Mouse (Mus musculus) subcutaneous adipose tissue, adult 2 months (tissue): ENCODE data around the gene Acsm2. TPM values are rescaled to one million over a fixed set of nuclear protein-coding genes. Genes with fewer than 3 reads are reported as not detected.

Source experiments
- polyA plus RNA-seq: library from polyadenylated mRNA; depleted of rRNA; stranded (reverse); fragments of >200 nt; gene quantifications from 2 replicates; pipeline ENCODE4 v1.2.3, GENCODE M21; 2012; ENCODE audit warnings: low replicate concordance; rRNA removed

The Acsm2 gene
- polyA plus RNA-seq = not detected in 2 replicates

GRCm38 (mm10) chr7:119554040-119554439, at the start of gene Acsm2:
Acsm2 (plus strand) TSS chr7:119554340.

GRCm38 (mm10) chr7:119519163-119519562, 35.0 kb upstream of the Acsm2 start, which contains the start of gene Acsm5:
Acsm5 (plus strand) TSS chr7:119519463.

GRCm38 (mm10) chr7:119523389-119523788, 30.8 kb upstream of the Acsm2 start, which contains the start of gene Pdilt:
Pdilt (minus strand) TSS chr7:119523489.

GRCm38 (mm10) chr7:119606664-119607076, 52.5 kb downstream of the Acsm2 start, which contains the start of gene Acsm1:
Acsm1 (plus strand) TSS chr7:119607026.

Other genes starting within 250 kb of the Acsm2 start
- not detected in 2 replicates for gene Gp2, start 95.1 kb upstream of the Acsm2 start, polyA plus RNA-seq
- 0.26 TPM in 1 of 2 replicates, not detected in the other for gene Umod, start 75.1 kb upstream of the Acsm2 start, polyA plus RNA-seq
- gene Acsm5, start 34.9 kb upstream of the Acsm2 start, polyA plus RNA-seq = 5.5 and 6.6 TPM in 2 replicates
- gene Pdilt, start 30.9 kb upstream of the Acsm2 start, polyA plus RNA-seq = not detected in 2 replicates
- 0.54 TPM in 1 of 2 replicates, not detected in the other for gene Acsm1, start 52.7 kb downstream of the Acsm2 start, polyA plus RNA-seq
- gene Acsm4, start 135.7 kb downstream of the Acsm2 start, polyA plus RNA-seq = not detected in 2 replicates
- gene Thumpd1, start 166.5 kb downstream of the Acsm2 start, polyA plus RNA-seq = 14.3 and 17.8 TPM in 2 replicates
- gene Acsm3, start 206.6 kb downstream of the Acsm2 start, polyA plus RNA-seq = 6.8 and 14.8 TPM in 2 replicates
- 5.0 and 6.8 TPM in 2 replicates for gene Rexo5, start 239.7 kb downstream of the Acsm2 start, polyA plus RNA-seq
- gene Eri2, start 239.7 kb downstream of the Acsm2 start, polyA plus RNA-seq = 2.1 and 3.3 TPM in 2 replicates